Mouse (Mus musculus) lung, postnatal 14 days (tissue): ENCODE results near the gene Ltbr.
"Not testable (repeated sequence)": the region's sequence is repeated elsewhere in the genome, so short reads cannot be mapped to it uniquely, and the experiment has no call there.

Source experiments
- DNase-seq: peaks from one replicate; pipeline ENCODE4 v3.0.0; 2021

Gene Ltbr

GRCm38 (mm10) chr6:125266600-125266999 lies 47.1 kb downstream of the Ltbr start:
- DNase-seq: not testable (repeated sequence)

DNA sequence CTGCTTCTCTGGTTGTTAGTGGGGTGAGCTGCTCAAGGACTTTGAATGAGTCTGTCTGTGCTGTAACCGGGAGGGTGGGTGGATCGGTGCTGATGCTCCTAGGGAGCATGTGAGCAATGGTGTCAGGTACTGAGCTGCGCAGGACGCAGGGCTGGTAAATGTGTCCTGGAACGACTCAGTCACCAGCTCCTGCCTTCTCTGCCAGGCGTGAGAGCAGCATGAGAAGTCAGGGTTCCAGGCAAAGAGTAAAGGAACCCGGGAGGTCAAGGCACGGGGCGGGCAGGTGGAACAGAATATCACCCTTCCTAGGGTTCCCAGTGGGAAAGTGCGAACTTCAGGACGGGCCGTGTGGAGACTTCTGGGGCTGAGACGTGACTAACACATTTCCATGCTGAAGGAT lies 47.6 kb downstream of the Ltbr start:
- no peak for DNase-seq

- DNase-seq: no peak
Observed at GRCm38 (mm10) chr6:125265239-125265638, 48.4 kb downstream of the Ltbr start.

- DNase-seq: no peak
Observed at GRCm38 (mm10) chr6:125264219-125264618, 49.5 kb downstream of the Ltbr start.

DNA sequence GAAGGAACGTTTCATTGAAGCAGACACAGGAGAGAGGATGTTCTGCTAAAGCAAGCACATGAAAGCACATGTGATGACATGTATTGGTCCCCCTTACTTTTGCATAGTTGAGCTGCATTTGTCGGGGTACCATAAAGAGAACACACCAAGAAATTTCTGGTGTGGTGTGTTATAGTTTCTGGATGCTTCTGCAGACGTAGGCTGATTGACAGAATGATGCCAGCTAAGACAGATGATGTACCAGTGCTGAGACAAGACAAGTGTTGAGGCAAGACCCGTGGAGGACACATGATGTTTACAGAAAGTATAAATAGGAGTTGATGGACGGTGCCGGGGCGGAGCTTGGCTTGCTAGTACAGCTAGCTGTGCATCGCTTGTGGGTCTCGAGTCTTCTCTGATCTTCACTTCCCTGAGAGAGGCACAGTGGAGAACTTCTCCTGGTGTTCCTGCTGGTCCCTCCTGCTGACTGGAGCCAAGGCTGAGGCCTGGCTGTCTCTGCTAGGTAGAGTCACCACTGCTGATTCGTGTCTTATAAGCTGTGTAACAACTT lies 53.6 kb downstream of the Ltbr start:
- DNase-seq: no peak
